Comparison of ENCODE assay signal across 7 mouse cellular contexts in the genomic region with DNA sequence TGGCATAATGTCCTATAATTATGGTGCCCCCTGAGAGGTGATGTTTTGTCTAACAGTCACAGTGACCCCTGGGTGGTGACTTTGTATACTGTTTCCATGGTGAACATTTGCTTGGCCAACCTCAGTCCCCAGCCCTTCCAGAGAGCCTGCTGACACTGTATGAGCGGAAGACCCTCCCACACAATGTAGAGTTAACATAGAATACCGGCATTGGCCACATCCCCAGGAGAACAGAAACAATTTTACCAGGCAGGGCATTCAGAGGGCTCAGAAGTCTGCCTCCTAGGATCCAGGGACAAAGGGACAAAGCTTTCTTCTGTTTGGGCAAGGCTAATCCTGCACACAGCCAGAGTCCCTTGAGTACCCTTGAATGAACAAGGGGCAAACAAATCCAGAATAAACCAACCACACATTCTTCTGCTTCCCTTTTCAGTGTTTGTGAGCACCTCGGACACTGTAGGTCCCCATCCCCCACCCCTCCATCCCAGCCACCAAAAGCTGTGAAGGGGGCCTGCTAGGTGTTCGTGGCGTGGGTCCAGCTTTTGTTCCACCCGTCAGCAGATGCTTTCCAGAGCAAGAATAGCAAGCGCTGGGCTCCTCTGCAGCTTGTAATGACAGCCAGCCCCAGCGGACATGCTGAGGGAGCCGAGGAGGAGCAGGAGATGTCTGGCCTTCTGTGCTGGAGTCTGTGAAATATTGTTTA.
DNase-seq lines count a peak whose midpoint lies in the region; ATAC-seq lines count a peak whose summit lies in the region.

No protein-coding gene starts in this region.

- no peaks in the 10 kb centered on the region for H3K9me3 ChIP-seq in neural tube, embryonic 11.5 days (ENCODE audit: control insufficient read depth, low read length)
- no peaks in the 10 kb centered on the region for H3K9me3 ChIP-seq in hindbrain, embryonic 12.5 days (replicated peaks)

- no peak for ATAC-seq in neural tube, embryonic 11.5 days (ENCODE audit: insufficient read depth, low FRiP score, low TSS enrichment)
- ATAC-seq in hindbrain, embryonic 12.5 days (ENCODE audit: low FRiP score) = no peak; the same call in 1 of the 2 replicates

- H3K36me3 ChIP-seq in neural tube, embryonic 11.5 days (ENCODE audit: control insufficient read depth, insufficient read depth, low read length) = no peaks in the 10 kb centered on the region
- no peaks in the 10 kb centered on the region for H3K36me3 ChIP-seq in hindbrain, embryonic 12.5 days

- peaks cover 10% of the 10 kb centered on the region; the same call in 1 of the 2 replicates for H3K4me1 ChIP-seq in neural tube, embryonic 11.5 days (ENCODE audit: control insufficient read depth, insufficient read depth, low read length)
- H3K4me1 ChIP-seq in hindbrain, embryonic 12.5 days = peaks cover 19% of the 10 kb centered on the region

- no peak overlapping the region for H3K9ac ChIP-seq in neural tube, embryonic 11.5 days (ENCODE audit: low read length)
- no peak overlapping the region for H3K9ac ChIP-seq in hindbrain, embryonic 12.5 days

- H3K4me2 ChIP-seq in neural tube, embryonic 11.5 days (ENCODE audit: low read depth) = no peak overlapping the region
- H3K4me2 ChIP-seq in hindbrain, embryonic 12.5 days (replicated peaks) = peak overlapping the region; percentile 19; the same call in 1 of the 2 replicates

- peak; percentile 29 for DNase-seq in neural tube, embryonic 11.5 days (ENCODE audit: low spot score)
- no peak for DNase-seq in neural tube, embryonic 10.5 days (ENCODE audit: extremely low spot score, low spot score)
- peak; percentile 4 for DNase-seq in lung, postnatal 25 days (ENCODE audit: low spot score)
- no peak for DNase-seq in urinary bladder, postnatal 4 days (ENCODE audit: low spot score in 2 of 2)
- DNase-seq in kidney, adult 18-20 months = no peak
- DNase-seq in MN1 (ENCODE audit: low spot score) = no peak

- no peak overlapping the region for H3K27ac ChIP-seq in neural tube, embryonic 11.5 days (ENCODE audit: low read depth, low read length)
- H3K27ac ChIP-seq in hindbrain, embryonic 12.5 days = peak overlapping the region; percentile 55

- no peak overlapping the region for H3K4me3 ChIP-seq in neural tube, embryonic 11.5 days (ENCODE audit: low read depth, low read length)
- no peak overlapping the region for H3K4me3 ChIP-seq in hindbrain, embryonic 12.5 days

- WGBS in neural tube, embryonic 11.5 days = 34% methylated on average over 9 of the region's 9 CpGs
- WGBS in hindbrain, embryonic 12.5 days = 19% methylated on average over 9 of the region's 9 CpGs

- no peaks in the 10 kb centered on the region for H3K27me3 ChIP-seq in neural tube, embryonic 11.5 days (ENCODE audit: control insufficient read depth, insufficient read depth, low read length)
- H3K27me3 ChIP-seq in hindbrain, embryonic 12.5 days = no peaks in the 10 kb centered on the region; the same call in 1 of the 2 replicates

Comparison
In these comparisons a context has a peak if more than half of its experiments do, and no peak if none do; other contexts are left out.
1. DNase-seq: peak in neural tube, embryonic 11.5 days (single experiment) and lung, postnatal 25 days (single experiment); none in neural tube, embryonic 10.5 days (single experiment), urinary bladder, postnatal 4 days (0 of 2), kidney, adult 18-20 months (single experiment) and MN1 (single experiment).